Mouse (Mus musculus) splenic B cell, adult 2 months (primary cell): ENCODE results near the gene Olfr1475.
"Not testable (repeated sequence)": the region's sequence is repeated elsewhere in the genome, so short reads cannot be mapped to it uniquely, and the experiment has no call there.

Experiments
- DNase-seq: peaks from one replicate; pipeline ENCODE4 v3.0.0-alpha.2; 2011; ENCODE audit warnings: low read depth, low spot score
- H3K27me3 ChIP-seq: 2 replicates; pipeline ENCODE4 v1.6.1; 2012; ENCODE audit warnings: mild to moderate bottlenecking, low read length, moderate library complexity, mixed read lengths; ENCODE audit not compliant: control insufficient read depth, poor library complexity, insufficient read depth, severe bottlenecking
- H3K36me3 ChIP-seq: 2 replicates; pipeline ENCODE4 v1.6.1; 2012; ENCODE audit warnings: mild to moderate bottlenecking, low read length, moderate library complexity, mixed read lengths; ENCODE audit not compliant: control insufficient read depth, poor library complexity, insufficient read depth, severe bottlenecking

Olfr1475 gene

DNA sequence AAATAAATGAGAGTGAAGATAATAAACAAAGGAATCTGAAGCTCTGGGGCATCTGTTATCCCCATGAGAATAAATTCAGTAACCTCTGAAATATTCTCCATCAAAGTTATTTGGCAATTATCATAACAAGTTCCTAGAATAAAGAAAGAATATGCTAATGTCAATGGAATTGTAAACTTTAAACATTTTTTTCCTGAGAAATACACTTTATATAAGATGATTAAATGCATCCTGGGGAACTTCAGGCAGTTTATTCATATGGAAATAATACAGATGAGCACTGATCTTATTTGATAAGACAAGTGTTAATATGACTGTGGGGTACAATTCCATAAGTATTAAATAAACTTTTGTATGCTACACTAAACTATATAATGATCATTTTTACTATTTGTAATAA is at the start of gene Olfr1475:
Olfr1475 (minus strand) TSS at position 101 of the 400 bp plus-strand sequence.
- DNase-seq, result no peak
- H3K27me3 ChIP-seq, result no peaks in the 10 kb centered on the region
- H3K36me3 ChIP-seq, result no peaks in the 10 kb centered on the region

DNA sequence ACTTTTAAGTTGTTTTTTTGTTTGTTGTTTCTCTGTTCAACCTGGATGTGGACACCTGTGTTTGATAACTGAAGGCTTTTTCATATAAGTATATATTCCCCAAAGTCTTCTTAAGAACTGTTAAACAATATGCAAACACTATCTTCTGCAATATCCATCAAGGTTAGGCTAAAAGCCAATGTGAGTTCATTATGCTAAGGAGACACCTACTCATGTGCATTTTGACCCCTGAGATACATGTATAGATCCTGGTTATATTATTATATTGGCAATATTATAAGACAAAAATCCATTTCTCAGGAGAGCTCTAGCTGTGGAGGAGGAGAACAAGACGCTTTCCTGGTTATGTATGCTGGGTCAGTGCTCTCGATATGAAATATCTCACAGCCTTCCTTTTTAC is 47.6 kb upstream of the Olfr1475 start, which contains the start of gene Olfr1480:
Olfr1480 (plus strand) TSS at position 301 of the 400 bp plus-strand sequence.
- DNase-seq, result no peak
- Histone ChIP-seq H3K36me3 (no peaks in the 10 kb centered on the region), H3K27me3 (no peaks in the 10 kb centered on the region)

DNA sequence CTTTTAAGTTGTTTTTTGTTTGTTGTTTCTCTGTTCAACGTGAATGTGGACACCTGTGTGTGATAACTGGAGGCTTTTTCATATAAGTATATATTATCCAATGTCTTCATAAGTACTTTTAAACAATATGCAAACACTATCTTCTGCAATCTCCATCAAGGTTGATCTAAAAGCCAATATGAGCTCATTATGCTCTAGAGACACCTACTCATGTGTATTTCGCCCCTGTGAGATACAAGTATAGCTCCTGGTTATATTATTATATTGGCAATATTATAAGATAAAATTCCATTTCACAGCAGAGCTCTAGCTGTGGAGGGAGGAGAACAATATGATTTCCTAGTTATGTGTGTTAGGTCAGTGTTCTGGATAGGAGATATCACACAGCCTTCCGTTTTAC is 20.2 kb upstream of the Olfr1475 start, which contains the start of gene Olfr1477:
Olfr1477 (plus strand) TSS at position 301 of the 400 bp plus-strand sequence.
- DNase-seq, result no peak
- no peaks in the 10 kb centered on the region for H3K27me3 ChIP-seq
- H3K36me3 ChIP-seq, result no peaks in the 10 kb centered on the region

DNA sequence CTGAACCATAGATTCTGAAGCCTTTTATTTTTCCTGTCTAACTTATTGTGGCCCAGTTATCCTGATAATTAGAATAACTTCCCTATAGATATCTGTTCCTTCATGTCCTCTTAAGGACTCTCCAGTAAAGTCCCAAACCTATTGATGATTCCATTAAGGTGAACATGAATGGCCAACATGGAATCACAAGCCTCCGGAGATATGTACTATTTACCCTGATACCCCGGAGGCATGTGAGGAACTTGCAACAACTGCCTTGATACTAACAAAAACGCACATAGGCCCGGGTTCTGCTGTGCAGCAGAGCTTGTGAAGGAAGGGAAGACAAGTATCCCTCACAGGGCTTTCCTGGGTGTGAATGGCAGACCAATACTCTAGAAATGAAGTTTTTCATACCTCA is 10.7 kb downstream of the Olfr1475 start, which contains the start of gene Olfr1474:
Olfr1474 (plus strand) TSS at position 301 of the 400 bp plus-strand sequence.
- H3K27me3 ChIP-seq, DNase-seq, H3K36me3 ChIP-seq: not testable (repeated sequence)

DNA sequence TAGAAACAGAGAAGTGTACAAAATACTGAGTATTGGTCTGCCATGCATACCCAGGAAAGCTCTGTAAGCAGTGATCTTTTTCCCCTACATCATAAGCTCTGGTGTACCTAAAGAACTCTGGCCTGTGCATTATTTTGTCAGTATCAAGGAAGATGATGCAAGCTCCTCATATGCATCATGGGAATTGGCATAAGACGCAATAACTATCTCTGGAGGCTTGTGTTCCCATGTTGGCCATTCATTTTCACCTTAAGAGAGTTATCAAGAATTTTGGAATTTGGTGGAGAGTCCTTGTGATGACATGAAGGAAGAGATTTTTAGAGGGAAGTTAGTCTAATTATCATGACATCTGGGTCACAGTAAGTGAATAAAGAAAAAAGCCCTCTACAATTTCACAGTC is 24.0 kb downstream of the Olfr1475 start, which contains the start of gene Olfr1472:
Olfr1472 (minus strand) TSS at position 101 of the 400 bp plus-strand sequence.
- Histone ChIP-seq H3K36me3 (no peaks in the 10 kb centered on the region), H3K27me3 (no peaks in the 10 kb centered on the region)
- no peak for DNase-seq

DNA sequence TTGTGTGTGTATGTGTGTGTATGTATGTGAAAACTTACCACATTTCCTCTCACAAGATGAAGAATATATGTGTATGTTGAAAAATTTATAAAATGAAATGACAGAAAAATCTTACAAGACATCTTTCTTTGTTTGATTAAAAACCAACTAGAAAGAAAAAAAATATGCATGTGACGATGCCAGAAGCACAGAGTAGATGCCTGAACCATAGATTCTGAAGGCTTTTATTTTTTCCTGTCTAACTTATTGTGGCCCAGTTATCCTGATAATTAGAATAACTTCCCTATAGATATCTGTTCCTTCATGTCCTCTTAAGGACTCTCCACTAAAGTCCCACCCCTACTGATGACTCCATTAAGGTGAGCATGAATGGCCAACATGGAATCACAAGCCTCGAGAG is 36.9 kb downstream of the Olfr1475 start, which contains the start of gene Olfr1471:
Olfr1471 (plus strand) TSS at position 301 of the 400 bp plus-strand sequence.
- not testable (repeated sequence) for H3K27me3 ChIP-seq, DNase-seq, H3K36me3 ChIP-seq
